Mouse (Mus musculus) erythroid progenitor cell, adult 5-6 weeks (primary cell): Measurements from ENCODE around the gene Pip5k1c. TPM values are rescaled to one million over a fixed set of nuclear protein-coding genes. Genes with fewer than 3 reads are reported as not detected.
A peak's percentile ranks its signal among the peaks of the same experiment; 100 is the strongest.

Experiments
- ATAC-seq: replicated peaks from 2 replicates; pipeline ENCODE4 v1.8.0; 2016; ENCODE audit warnings: moderate number of reproducible peaks, mild to moderate bottlenecking, moderate TSS enrichment, inconsistent platforms; ENCODE audit not compliant: poor library complexity, low FRiP score, severe bottlenecking
- total RNA-seq, 2 experiments: library from RNA; stranded (forward) in 1 of 2; stranded (reverse) in 1 of 2; fragments of 150-400 nt in 1 of 2; fragments of 186-747, 209-891 nt in 1 of 2; gene quantifications; 2 replicates each; pipeline versions ENCODE4 v1.2.3 to v1.2.4; 2015 to 2017; ENCODE audit warnings: low replicate concordance in 2 of 2

Pip5k1c gene
- total RNA-seq, 2 experiments from 2014 or later: 13.0 to 14.7 TPM

DNA sequence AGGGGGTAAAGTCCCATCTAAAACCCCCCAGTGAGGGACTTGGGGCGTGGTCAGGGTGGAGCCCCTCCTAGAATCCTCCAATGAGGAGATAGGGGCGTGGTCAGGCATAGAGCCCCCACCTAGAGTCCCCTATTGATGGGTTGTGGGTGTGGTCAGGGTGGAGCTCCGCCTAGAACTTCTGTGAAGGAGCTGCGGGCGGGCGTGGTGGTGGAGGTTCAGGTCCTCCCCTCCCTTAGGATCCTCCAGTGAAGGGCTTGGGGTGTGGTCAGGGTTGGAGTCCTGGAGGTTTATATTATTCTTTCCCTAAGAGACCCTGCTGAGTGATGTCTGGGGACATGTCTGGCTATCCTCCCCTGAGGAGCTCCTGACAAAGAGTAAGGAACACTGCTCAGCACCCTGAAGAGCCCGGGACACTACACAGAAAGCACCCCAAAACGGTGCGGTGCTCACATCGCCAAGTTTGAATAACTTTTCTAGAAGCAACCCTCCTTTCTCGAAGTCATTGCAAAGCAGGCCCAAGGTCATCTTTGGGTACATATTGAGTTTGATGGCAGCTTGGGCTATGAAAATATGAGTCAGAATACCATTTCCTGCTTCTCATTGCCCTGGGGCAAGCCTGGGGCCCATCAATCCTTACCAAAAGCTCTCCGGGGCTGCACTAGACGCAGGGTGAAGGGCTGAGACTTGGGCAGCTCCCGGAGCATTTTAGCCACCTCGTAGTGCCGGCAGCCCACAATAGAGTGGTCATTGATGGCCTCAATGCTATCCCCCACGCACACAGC lies 48.0 kb downstream of the Pip5k1c start:
- no peak; the same call in 1 of the 2 replicates for ATAC-seq

GRCm38 (mm10) chr10:81341333-81341949 lies 48.7 kb downstream of the Pip5k1c start:
- peak; percentile 56; the same call in 1 of the 2 replicates for ATAC-seq

DNA sequence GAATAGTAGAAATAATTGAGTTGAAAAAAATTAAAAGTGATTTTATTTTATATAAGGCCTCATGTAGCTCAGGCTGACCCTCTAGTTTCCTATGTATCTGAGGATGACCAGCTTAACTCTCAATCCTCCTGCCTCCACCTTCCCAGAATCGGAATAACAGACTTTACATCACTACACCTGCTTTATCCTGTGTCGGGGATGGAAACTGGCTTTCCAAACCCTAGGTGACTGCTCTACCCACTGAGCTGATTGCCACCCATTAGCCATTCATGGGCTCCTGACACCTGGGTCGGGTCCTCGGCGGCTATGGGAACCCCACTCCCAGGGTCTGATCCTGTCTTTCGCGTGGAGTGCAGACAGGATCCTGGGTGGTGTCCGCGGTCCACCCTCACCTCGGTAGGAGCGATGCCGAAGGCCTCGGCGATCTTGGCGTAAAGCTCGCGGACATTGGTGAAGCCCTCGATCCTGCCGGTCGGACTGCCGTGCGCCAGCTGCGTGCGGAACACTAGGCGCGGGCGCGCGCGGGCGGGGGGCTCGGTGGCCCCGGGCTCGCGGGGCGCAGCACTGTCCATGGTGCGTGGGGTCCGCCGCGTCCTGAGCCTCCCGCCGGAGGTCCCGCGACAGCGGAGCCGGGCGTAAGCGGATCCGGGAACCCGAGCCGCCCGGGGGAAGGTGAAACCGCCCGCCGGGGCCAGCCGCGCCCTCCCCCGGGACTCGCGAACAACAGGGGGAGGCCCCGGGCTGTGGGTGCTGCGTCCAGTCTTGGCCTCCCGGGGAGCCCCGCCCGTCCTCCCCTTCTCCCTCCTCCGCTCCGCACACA lies 50.1 kb downstream of the Pip5k1c start, which contains the start of gene Gipc3:
Gipc3 (minus strand) TSS at position 581 of the 820 bp plus-strand sequence.
- ATAC-seq: no peak

DNA sequence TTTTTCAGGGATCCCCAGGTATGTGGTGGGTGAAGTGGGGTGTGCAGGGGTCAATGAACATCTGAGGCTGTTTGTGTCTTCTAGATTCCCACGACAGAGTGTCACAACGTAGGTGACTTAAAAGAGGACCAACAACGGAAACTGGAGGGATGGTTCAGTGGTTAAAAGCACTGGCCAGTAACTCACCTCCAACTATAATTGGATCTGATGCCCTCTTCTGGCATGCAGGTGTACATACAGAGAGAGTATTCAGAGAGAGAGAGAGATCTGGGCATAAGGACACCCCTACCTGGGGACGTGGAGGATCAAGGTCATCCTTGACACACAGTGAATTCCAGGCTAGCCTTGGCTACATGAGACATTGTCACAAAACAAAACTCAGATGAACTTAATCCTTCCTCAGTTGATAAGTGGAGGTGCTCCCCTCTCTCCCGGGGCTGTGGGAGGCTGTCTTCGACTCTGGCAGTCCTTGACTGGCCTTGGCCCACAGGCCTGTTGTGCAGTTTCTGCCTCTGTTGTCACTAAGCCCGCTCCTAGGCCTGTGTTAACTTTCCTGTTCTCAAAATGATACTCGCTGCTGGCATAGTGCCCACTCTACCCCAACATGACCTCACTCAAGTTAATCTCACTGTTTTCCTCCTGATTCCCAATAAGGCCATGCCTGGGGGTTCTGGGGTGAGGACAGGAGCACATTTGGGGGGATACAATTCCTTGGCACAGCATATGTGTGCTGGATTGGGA lies 51.8 kb downstream of the Pip5k1c start:
- ATAC-seq: no peak

GRCm38 (mm10) chr10:81345162-81345534 lies 52.4 kb downstream of the Pip5k1c start:
- no peak for ATAC-seq

GRCm38 (mm10) chr10:81346453-81347067 lies 53.8 kb downstream of the Pip5k1c start:
- peak; percentile 59 for ATAC-seq

DNA sequence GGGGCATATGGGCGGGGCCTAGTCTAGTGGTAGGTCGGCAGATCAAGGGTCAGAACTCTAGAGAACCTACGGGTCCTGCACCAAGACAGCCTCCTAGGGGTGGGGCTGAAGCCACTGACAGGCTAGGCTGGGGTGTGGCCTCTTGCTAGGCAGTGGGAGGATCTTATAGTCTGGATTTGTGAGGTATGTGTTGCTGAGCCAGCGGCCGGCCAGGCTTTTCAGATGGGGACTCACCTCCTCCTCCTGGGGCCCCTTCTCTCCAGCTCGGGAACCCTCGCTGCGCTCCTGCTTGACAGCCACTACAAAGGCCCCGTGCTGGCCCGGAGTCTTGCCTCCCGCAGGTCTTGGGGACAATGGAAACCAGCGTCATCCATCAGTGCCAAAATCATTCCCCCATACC lies 56.4 kb downstream of the Pip5k1c start:
- peak; percentile 62 for ATAC-seq

GRCm38 (mm10) chr10:81349961-81350350 lies 57.2 kb downstream of the Pip5k1c start:
- no peak for ATAC-seq

- ATAC-seq: peak; percentile 82
These were observed 57.7 kb downstream of the Pip5k1c start, which contains the start of gene Hmg20b for GRCm38 (mm10) chr10:81350351-81351063. TSS of gene Hmg20b (minus strand) at chr10:81350480.

DNA sequence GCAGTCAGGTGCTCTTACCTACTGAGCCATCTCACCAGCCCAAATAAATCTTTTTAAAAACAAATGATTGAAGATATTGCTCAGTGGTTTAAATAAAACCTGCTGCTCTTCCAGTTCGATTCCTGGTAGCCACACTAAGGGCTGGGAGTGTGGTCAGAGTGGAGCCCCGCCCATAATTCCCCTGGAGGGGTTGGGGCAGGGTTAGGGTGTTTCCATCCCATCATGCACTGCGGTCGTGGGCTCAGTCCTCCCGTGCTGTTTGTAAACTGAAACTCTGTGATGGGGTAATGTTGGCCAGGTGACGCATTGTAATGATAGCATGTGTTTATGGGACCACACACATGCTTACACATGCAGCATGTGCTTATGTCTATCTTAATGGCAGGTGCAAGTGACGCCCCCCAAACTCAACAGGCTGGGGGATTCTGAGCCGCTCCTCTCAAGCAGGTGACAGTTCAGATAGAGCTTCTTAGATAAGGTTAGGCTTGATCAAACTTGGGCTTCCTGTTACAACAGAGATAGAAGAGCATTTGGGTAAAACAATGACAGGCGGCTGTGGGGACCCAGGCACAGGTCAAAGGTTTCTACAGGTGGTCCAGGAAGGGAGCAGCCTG lies 59.0 kb downstream of the Pip5k1c start:
- peak; percentile 53 for ATAC-seq

GRCm38 (mm10) chr10:81354738-81355477 lies 62.1 kb downstream of the Pip5k1c start:
- ATAC-seq: no peak

DNA sequence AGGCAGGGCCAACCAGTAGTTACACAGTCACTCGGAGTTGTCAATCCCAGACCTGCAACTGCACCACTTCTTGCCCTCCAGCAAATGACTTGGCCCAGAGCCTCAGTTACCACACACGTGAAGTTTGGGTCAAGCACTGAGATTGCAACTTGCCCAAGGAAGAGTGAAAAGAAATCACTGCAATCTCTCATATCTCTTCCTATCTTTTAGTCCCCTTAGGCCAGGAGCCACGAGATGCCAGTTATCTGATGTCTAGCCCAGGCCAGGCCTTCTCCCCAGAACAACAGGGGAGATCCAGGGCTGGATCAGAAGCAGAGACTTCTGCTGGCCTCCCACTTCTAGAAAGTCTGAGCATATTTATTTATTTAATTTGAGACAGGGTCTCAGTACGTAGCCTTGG lies 62.8 kb downstream of the Pip5k1c start:
- no peak for ATAC-seq

DNA sequence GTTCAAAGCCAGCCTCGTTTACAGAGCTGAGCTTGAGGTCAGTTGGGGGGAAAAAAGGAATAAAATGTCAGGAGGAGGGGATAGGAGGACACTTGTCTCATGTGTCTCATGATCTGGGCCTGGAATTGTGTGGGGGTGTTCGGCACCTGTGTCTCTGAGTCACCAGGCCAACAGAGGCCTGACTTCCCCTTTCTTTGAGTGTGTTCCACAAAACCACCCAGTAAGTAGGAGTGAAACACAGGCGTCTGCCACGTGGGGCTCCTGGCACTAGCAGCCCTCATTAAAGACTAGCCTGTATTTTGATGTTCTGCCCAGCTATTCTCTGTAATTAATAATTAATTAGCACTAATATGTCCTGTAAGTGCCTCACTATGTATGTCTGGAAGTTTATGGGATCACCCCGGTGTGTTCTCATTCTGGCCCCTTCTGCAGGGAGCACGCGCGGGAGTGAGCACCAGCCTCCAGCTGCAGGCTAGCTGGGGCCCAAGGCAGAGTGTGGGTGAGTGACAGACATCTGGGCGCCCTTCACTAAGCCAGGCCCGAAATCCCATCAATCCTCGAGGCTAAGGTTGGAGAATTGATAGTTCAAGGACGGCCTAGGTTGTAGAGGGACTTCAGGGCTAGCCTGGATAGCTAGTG lies 63.7 kb downstream of the Pip5k1c start:
- ATAC-seq: 0 out of 2 replicates have a peak, but pooled peaks have one; percentile 10

DNA sequence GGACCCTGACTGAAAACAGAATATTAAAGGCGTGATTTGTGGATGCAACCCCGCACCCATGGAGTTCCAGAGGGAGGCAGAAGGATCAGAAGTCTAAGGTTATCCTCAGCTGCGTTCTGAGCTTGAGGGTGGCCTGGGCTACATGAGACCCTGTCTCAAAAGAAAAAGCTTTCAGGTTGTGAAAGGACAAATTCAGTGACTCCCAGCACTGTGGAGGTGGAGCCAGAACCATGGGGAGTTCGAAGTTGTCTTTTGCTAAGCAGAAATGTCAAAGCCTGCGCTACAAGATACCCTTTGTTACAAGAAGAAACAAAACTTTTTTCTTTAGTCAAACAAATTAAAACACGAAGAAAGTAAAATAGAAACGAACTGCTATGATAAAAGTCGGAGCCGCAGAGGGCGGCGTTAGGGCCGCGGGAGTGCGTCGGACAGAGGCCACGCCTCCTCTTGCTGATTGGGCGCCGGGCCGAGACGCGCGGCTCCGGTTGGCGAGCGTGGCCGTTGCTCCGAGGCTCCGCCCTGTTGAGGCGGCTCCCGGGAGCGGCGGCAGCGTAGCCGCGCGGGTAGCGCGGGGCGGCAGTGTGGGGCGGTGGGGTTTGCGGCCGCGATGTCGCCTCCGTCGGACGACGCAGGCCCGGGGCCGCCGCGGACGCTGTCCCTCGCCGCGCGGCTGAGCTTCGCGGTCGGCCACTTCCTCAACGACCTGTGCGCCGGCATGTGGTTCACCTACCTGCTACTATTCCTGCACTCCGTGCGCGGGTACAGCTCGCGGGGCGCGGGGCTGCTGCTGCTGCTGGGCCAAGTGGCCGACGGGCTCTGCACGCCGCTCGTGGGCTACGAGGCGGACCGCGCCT lies 64.5 kb downstream of the Pip5k1c start, which contains the start of gene Mfsd12:
Mfsd12 (plus strand) TSS at position 501 of the 854 bp plus-strand sequence.
- peak; percentile 86 for ATAC-seq

- ATAC-seq: no peak
These were observed 65.4 kb downstream of the Pip5k1c start for GRCm38 (mm10) chr10:81358209-81358608.

DNA sequence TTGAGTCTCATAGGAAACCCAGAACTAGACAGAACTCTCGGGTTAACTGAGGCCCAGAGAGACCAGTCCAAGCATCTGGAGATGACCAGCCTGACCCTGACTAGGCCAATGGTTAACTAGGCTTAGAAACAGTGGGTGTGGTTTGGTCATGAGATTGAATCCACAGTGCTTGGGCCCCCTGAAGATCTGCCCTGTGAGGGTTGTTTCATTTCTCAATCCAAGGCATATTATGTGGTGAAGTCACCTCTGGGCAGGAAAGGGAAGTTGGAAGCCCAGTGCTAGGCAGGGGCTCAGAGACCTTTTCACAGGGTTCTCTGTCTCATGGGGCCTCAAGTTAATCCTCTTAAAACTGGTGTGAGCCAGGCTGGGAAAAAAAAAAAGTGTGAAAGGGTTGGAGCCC lies 66.1 kb downstream of the Pip5k1c start:
- ATAC-seq: no peak
